In genomic region chr2:31255952-31256938, GRCm38 (mm10) we compare ENCODE assay signal across 9 mouse cellular contexts. TPM values are rescaled to one million over a fixed set of nuclear protein-coding genes. Genes with fewer than 3 reads are reported as not detected.
A peak's percentile ranks its signal among the peaks of the same experiment; 100 is the strongest.
DNase-seq lines count a peak whose midpoint lies in the region; ATAC-seq and TF ChIP-seq lines count a peak whose summit lies in the region.
"Had no signal": no experiment of that assay in that cellular context is flagged by ENCODE, and none has a peak within 500 bp of the region (broad histone marks: within the 10 kb centered on the region; RNA-seq: fewer than 3 reads in every experiment).

No protein-coding gene starts in this region.

- no peak for TF ChIP-seq EP300 in MEL (IDR thresholded peaks at IDR 0.05; ENCODE audit: low read depth in 1 of 2, low read length in 2 of 2)

- no peak overlapping the region for H3K9ac ChIP-seq in MEL (ENCODE audit: control insufficient read depth, low read depth, low read length, poor library complexity, severe bottlenecking)
- H3K9ac ChIP-seq in hindbrain, embryonic 12.5 days: no peak overlapping the region

- TF ChIP-seq RAD21 in MEL (IDR thresholded peaks at IDR 0.05; ENCODE audit: low read depth, low read length): no peak

- H3K4me2 ChIP-seq in hindbrain, embryonic 12.5 days (replicated peaks): peak overlapping the region; percentile 22

- peak; percentile 19 for DNase-seq in MEL (ENCODE audit: low read depth, low spot score)
- peak; percentile 81 for DNase-seq in cerebellum, adult 11-12 months
- DNase-seq in left cerebral cortex, adult 18-20 months (ENCODE audit: low spot score in 2 of 2): peak; percentile 67 to 72
- DNase-seq in lung, postnatal 4 days: peak; percentile 77 to 78
- peak; percentile 81 to 84 for DNase-seq in right cerebral cortex, postnatal 10 days (ENCODE audit: low spot score in 2 of 2)
- peak; percentile 29 for DNase-seq in yolk sac, embryonic 10.5 days (ENCODE audit: low spot score)

- H3K36me3 ChIP-seq in MEL (ENCODE audit: control insufficient read depth in 1 of 2, insufficient read depth in 2 of 2, low read length in 2 of 2): no peaks in the 10 kb centered on the region
- 0 out of 2 replicates have a peak, but pooled peaks cover 4% of the 10 kb centered on the region for H3K36me3 ChIP-seq in hindbrain, embryonic 12.5 days

- H3K79me2 ChIP-seq in MEL (ENCODE audit: control insufficient read depth, insufficient read depth, low read length, poor library complexity): no peaks in the 10 kb centered on the region

- H3K4me1 ChIP-seq in MEL (ENCODE audit: control insufficient read depth in 1 of 2, insufficient read depth in 2 of 2, low read length in 2 of 2): peaks cover 0 to 4% of the 10 kb centered on the region in 2 experiments; a peak in 1 of 4 replicates
- peaks cover 57% of the 10 kb centered on the region for H3K4me1 ChIP-seq in hindbrain, embryonic 12.5 days

- no peak; a peak in 2 of 6 replicates for TF ChIP-seq CTCF in MEL (IDR thresholded peaks at IDR 0.05 in 2 of 3, conservative IDR thresholded peaks at IDR 0.05 in 1 of 3; ENCODE audit: control insufficient read depth in 1 of 3, insufficient read depth in 1 of 3, low read depth in 2 of 3, low read length in 3 of 3, poor library complexity in 1 of 3, severe bottlenecking in 1 of 3)

- no peak overlapping the region for H3K27ac ChIP-seq in MEL (ENCODE audit: control insufficient read depth, low read depth, low read length)
- H3K27ac ChIP-seq in hindbrain, embryonic 12.5 days: peak overlapping the region; percentile 49
- H3K27ac ChIP-seq: macrophage had no signal

- 20% methylated on average over 21 of the region's 21 CpGs for WGBS in hindbrain, embryonic 12.5 days

- ATAC-seq in frontal cortex, adult (ENCODE audit: low TSS enrichment): peak; percentile 71
- ATAC-seq in hindbrain, embryonic 12.5 days (ENCODE audit: low FRiP score): no peak

- H3K4me3 ChIP-seq in MEL (ENCODE audit: control insufficient read depth in 1 of 2, insufficient read depth in 1 of 2, low read depth in 2 of 2, low read length in 2 of 2): no peak overlapping the region
- no peak overlapping the region for H3K4me3 ChIP-seq in hindbrain, embryonic 12.5 days

- no peaks in the 10 kb centered on the region for H3K9me3 ChIP-seq in MEL (replicated peaks; ENCODE audit: insufficient read depth, low read length)
- H3K9me3 ChIP-seq in hindbrain, embryonic 12.5 days (replicated peaks): no peaks in the 10 kb centered on the region

- no peaks in the 10 kb centered on the region for H3K27me3 ChIP-seq in MEL (ENCODE audit: control insufficient read depth in 1 of 2, insufficient read depth in 2 of 2, low read length in 2 of 2)
- H3K27me3 ChIP-seq in hindbrain, embryonic 12.5 days: no peaks in the 10 kb centered on the region

- TF ChIP-seq POLR2A in MEL (IDR thresholded peaks at IDR 0.05; ENCODE audit: control insufficient read depth in 1 of 2, insufficient read depth in 1 of 2, low read depth in 1 of 2, low read length in 2 of 2, poor library complexity in 1 of 2): no peak

TF ChIP-seq in MEL, 35 proteins besides CTCF, POLR2A, EP300 and RAD21:
- TF ChIP-seq MAZ (IDR thresholded peaks at IDR 0.05; ENCODE audit: low read depth, low read length) (no peak), KAT2A (conservative IDR thresholded peaks at IDR 0.05; ENCODE audit: low read depth, low read length) (no peak), MYC (IDR thresholded peaks at IDR 0.05; ENCODE audit: low read depth, low read length) (no peak)

RNA-seq across cellular contexts. Expression of gene Ncs1, which starts 10.6 kb away (rescaled TPM):
- 10.5 and 14.5 TPM in 2 replicates for total RNA-seq in MEL (2012; rRNA removed)
- 10 to 100 TPM in 1 of 2 experiments, not detected in 1; 17.6 TPM for polyA plus RNA-seq in MEL (2012; ENCODE audit: insufficient read depth in 1 of 2, insufficient read length in 2 of 2, low read depth in 1 of 2, low replicate concordance in 2 of 2, missing spikeins in 1 of 2)
- polyA plus RNA-seq in hindbrain, embryonic 12.5 days (2016; fragmentation: Nextera tagmentation; extraction: Ambion mirVana): 99.8 and 107 TPM in 2 replicates
- 100 to 1,000 TPM; 236 to 243 TPM for total RNA-seq in left cerebral cortex, adult 18-20 months (2021)

RNA-seq across cellular contexts. Expression of gene Hmcn2, which starts 58.0 kb away (rescaled TPM):
- total RNA-seq in MEL (2012; rRNA removed): 0.03 TPM in 1 of 2 replicates, not detected in the other
- under 1 TPM in 1 of 2 experiments, not detected in 1; 0.18 TPM for polyA plus RNA-seq in MEL (2012; ENCODE audit: insufficient read depth in 1 of 2, insufficient read length in 2 of 2, low read depth in 1 of 2, low replicate concordance in 2 of 2, missing spikeins in 1 of 2)
- polyA plus RNA-seq in hindbrain, embryonic 12.5 days (2016; fragmentation: Nextera tagmentation; extraction: Ambion mirVana): 0.30 and 0.33 TPM in 2 replicates
- under 1 TPM; 0.30 to 0.73 TPM for total RNA-seq in left cerebral cortex, adult 18-20 months (2021)
- polyA plus RNA-seq: macrophage had no signal

Comparison
In these comparisons a context has a peak if more than half of its experiments do, and no peak if none do; other contexts are left out.
1. DNase-seq: peak in every context shown above with its lines; median percentile 82 in right cerebral cortex, postnatal 10 days; 81 in cerebellum, adult 11-12 months; 78 in lung, postnatal 4 days; 70 in left cerebral cortex, adult 18-20 months; 29 in yolk sac, embryonic 10.5 days; 19 in MEL.
2. RNA of gene Ncs1, which starts 10.6 kb away (total RNA-seq): 236 to 243 TPM in left cerebral cortex, adult 18-20 months; 10.5 to 14.5 TPM in MEL; every median in the first group is over 10 times any median in the second.